Mouse (Mus musculus): Measurements from ENCODE around the gene A730049H05Rik. TPM values are rescaled to one million over a fixed set of nuclear protein-coding genes. Genes with fewer than 3 reads are reported as not detected.

The A730049H05Rik gene
- total and polyA plus RNA-seq, 2 experiments = not detected

GRCm38 (mm10) chr6:92891535-92891934 is 75.3 kb downstream of the A730049H05Rik start:
- H3K27ac ChIP-seq (replicated peaks; ENCODE audit: insufficient read depth, low read depth, low read length) = no peak overlapping the region
- H3K36me3 ChIP-seq (ENCODE audit: control insufficient read depth, insufficient read depth, low read length) = no peaks in the 10 kb centered on the region
- H3K4me3 ChIP-seq (ENCODE audit: insufficient read depth, low read depth, low read length) = no peak overlapping the region
- H3K79me2 ChIP-seq (ENCODE audit: control insufficient read depth, insufficient read depth, low read length) = no peaks in the 10 kb centered on the region
- no peaks in the 10 kb centered on the region for H3K4me1 ChIP-seq (ENCODE audit: control insufficient read depth, insufficient read depth, low read length)
- DNase-seq (ENCODE audit: extremely low read depth, low read depth, low spot score) = no peak
- WGBS = 51% methylated on average over 1 of the region's 1 CpGs
- H3K27me3 ChIP-seq (ENCODE audit: control insufficient read depth, insufficient read depth, low read length) = no peaks in the 10 kb centered on the region
- TF ChIP-seq CTCF (IDR thresholded peaks at IDR 0.05; ENCODE audit: low read depth, low read length) (no peak), POLR2A (IDR thresholded peaks at IDR 0.05; ENCODE audit: extremely low read depth, insufficient read depth, low read length) (no peak)
- no peak overlapping the region for H3K9ac ChIP-seq (ENCODE audit: low read depth, low read length)

Other genes starting within 250 kb of the A730049H05Rik start
- gene Prickle2, start 110.3 kb upstream of the A730049H05Rik start, total RNA-seq (2014; rRNA removed) = 1.1 and 1.6 TPM in 2 replicates
- 0.27 and 0.42 TPM in 2 replicates for gene Prickle2, start 110.3 kb upstream of the A730049H05Rik start, polyA plus RNA-seq (2012; rRNA removed)
- not detected in 2 replicates for gene Gm15737, start 52.9 kb downstream of the A730049H05Rik start, total RNA-seq (2014; rRNA removed)
- gene Gm15737, start 52.9 kb downstream of the A730049H05Rik start, polyA plus RNA-seq (2012; rRNA removed) = not detected in 2 replicates
- gene Adamts9, start 127.0 kb downstream of the A730049H05Rik start, total RNA-seq (2014; rRNA removed) = 1.9 and 2.1 TPM in 2 replicates
- 0.43 and 0.60 TPM in 2 replicates for gene Adamts9, start 127.0 kb downstream of the A730049H05Rik start, polyA plus RNA-seq (2012; rRNA removed)